Mouse (Mus musculus) layer of hippocampus, adult 9-10 months (tissue): ENCODE results near the gene Hpdl.

ENCODE experiments used
- DNase-seq: peaks from one replicate; pipeline ENCODE4 v3.0.0; 2022; ENCODE audit warnings: low spot score

Hpdl gene

GRCm38 (mm10) chr4:116796442-116797110 is 24.9 kb downstream of the Hpdl start:
- no peak for DNase-seq

- no peak for DNase-seq
Measured at GRCm38 (mm10) chr4:116794273-116794672, 27.2 kb downstream of the Hpdl start.

GRCm38 (mm10) chr4:116792453-116792852 is 29.1 kb downstream of the Hpdl start:
- DNase-seq, result no peak

GRCm38 (mm10) chr4:116788956-116789355 is 32.6 kb downstream of the Hpdl start:
- DNase-seq, result peak; percentile 92

GRCm38 (mm10) chr4:116787985-116788760 is 33.3 kb downstream of the Hpdl start:
- no peak for DNase-seq

GRCm38 (mm10) chr4:116786587-116786986 is 34.9 kb downstream of the Hpdl start:
- no peak for DNase-seq

GRCm38 (mm10) chr4:116782171-116782570 is 39.3 kb downstream of the Hpdl start:
- DNase-seq, result no peak

- no peak for DNase-seq
Measured at GRCm38 (mm10) chr4:116781366-116781765, 40.1 kb downstream of the Hpdl start.

- DNase-seq, result no peak
Measured at GRCm38 (mm10) chr4:116780541-116780940, 41.0 kb downstream of the Hpdl start.

GRCm38 (mm10) chr4:116777079-116777478 is 44.4 kb downstream of the Hpdl start:
- no peak for DNase-seq

- DNase-seq, result no peak
Measured at GRCm38 (mm10) chr4:116776391-116776790, 45.1 kb downstream of the Hpdl start.
